Mouse (Mus musculus) limb, embryonic 13.5 days (tissue): ENCODE data around the gene Rln3. TPM values are rescaled to one million over a fixed set of nuclear protein-coding genes. Genes with fewer than 3 reads are reported as not detected.
A peak's percentile ranks its signal among the peaks of the same experiment; 100 is the strongest.

ENCODE experiments used
- ATAC-seq: fragments of 200-750 bp; cut with Nextera tagmentation; 2 replicates; pipeline ENCODE4 v1.8.0; 2017; ENCODE audit warnings: low read depth, moderate number of reproducible peaks, moderate TSS enrichment; ENCODE audit not compliant: low FRiP score
- H3K27ac ChIP-seq: fragments of 300-500 bp; sonication (generic); 2 replicates; pipeline ENCODE4 v1.5.1; 2015; ENCODE audit warnings: inconsistent platforms, mild to moderate bottlenecking, moderate library complexity
- H3K27me3 ChIP-seq: fragments of 300-500 bp; sonication (generic); 2 replicates; pipeline ENCODE4 v1.6.1; 2015; ENCODE audit warnings: mild to moderate bottlenecking, inconsistent platforms
- H3K36me3 ChIP-seq: fragments of 300-500 bp; sonication (generic); 2 replicates; pipeline ENCODE4 v1.6.1; 2015; ENCODE audit warnings: inconsistent platforms, mild to moderate bottlenecking, moderate library complexity
- H3K4me1 ChIP-seq: fragments of 300-500 bp; sonication (generic); 2 replicates; pipeline ENCODE4 v1.6.1; 2015; ENCODE audit warnings: inconsistent platforms
- H3K4me2 ChIP-seq: fragments of 300-500 bp; sonication (generic); replicated peaks from 2 replicates; pipeline ENCODE4 v1.6.1; 2015; ENCODE audit warnings: inconsistent platforms, mild to moderate bottlenecking, moderate library complexity
- H3K4me3 ChIP-seq: fragments of 300-500 bp; sonication (generic); 2 replicates; pipeline ENCODE4 v1.5.1; 2015; ENCODE audit warnings: moderate library complexity, mild to moderate bottlenecking, inconsistent platforms
- H3K9ac ChIP-seq: fragments of 300-500 bp; sonication (generic); 2 replicates; pipeline ENCODE4 v1.6.1; 2015; ENCODE audit warnings: mild to moderate bottlenecking, inconsistent platforms
- H3K9me3 ChIP-seq: fragments of 300-500 bp; sonication (generic); 2 replicates; pipeline ENCODE4 v1.6.1; 2016; ENCODE audit warnings: inconsistent platforms
- WGBS: fragments of 180-500 bp; shearing (Covaris S2); methylation state at CpG from one replicate; pipeline ENCODE4 v1.1.7; 2015; 5-methylcytosine and 5-hydroxymethylcytosine counted together
- polyA plus RNA-seq: library from polyadenylated mRNA; unstranded; fragments of >200 nt; fragmentation: Nextera tagmentation; extraction: Ambion mirVana; gene quantifications from 2 replicates; pipeline ENCODE4 v1.2.1, GENCODE M21; 2015

Gene Rln3
- polyA plus RNA-seq, 1 experiment from 2014 or later: not detected

DNA sequence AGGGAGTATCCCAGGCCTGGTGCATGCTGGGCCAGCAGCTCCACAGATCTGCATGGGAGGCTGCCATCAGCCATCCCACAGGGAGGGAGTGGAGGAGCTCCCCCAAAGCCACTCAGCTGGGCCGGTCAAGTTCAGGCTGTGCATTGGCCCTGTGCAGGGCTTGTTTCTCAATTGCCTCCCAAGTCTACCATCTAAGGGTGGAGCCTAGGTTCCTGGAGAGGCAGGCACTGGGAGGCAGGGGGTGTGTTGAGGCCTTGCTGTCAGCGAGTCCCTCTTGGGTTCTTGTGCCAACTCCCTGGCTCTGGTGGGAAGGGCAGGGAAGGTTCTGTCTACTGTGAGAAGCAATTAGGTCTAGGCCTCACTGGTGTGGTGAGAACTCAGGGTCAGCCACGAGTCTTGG lies 27.1 kb upstream of the Rln3 start:
- Histone ChIP-seq H3K27me3 (no peaks in the 10 kb centered on the region), H3K36me3 (peaks cover 29% of the 10 kb centered on the region), H3K27ac (no peak overlapping the region), H3K4me2 (no peak overlapping the region), H3K4me3 (no peak overlapping the region), H3K4me1 (peaks cover 43% of the 10 kb centered on the region), H3K9ac (0 out of 2 replicates have a peak overlapping the region, but pooled peaks have one; percentile 8), H3K9me3 (no peaks in the 10 kb centered on the region)
- 78% methylated on average over 3 of the region's 3 CpGs for WGBS
- no peak for ATAC-seq

DNA sequence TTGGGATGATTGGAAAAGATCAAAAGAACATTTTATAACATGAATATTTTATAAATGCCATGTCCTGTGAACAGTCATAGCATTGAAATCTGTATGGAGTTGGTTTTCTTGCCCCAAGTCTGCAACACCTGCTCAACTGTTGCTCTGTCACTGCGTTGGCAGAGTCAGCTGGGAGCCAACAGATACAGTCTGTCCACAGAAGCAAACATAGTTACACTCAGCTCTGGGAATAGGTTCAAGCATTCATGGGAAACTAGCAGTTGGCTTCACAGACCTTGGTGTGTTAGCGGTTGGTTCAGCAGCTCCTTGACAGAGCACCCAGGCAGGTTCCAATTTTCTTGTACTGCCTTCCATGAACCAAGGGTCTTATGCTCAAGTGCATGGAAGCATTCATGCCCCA lies 25.9 kb upstream of the Rln3 start:
- no peaks in the 10 kb centered on the region for H3K27me3 ChIP-seq
- no peak overlapping the region for H3K4me2 ChIP-seq
- no peak for ATAC-seq
- H3K36me3 ChIP-seq: peaks cover 19% of the 10 kb centered on the region
- no peaks in the 10 kb centered on the region for H3K9me3 ChIP-seq
- H3K4me3 ChIP-seq: no peak overlapping the region
- no peak overlapping the region for H3K27ac ChIP-seq
- peaks cover 42% of the 10 kb centered on the region for H3K4me1 ChIP-seq
- no peak overlapping the region for H3K9ac ChIP-seq
- 89% methylated on average over 2 of the region's 2 CpGs for WGBS

DNA sequence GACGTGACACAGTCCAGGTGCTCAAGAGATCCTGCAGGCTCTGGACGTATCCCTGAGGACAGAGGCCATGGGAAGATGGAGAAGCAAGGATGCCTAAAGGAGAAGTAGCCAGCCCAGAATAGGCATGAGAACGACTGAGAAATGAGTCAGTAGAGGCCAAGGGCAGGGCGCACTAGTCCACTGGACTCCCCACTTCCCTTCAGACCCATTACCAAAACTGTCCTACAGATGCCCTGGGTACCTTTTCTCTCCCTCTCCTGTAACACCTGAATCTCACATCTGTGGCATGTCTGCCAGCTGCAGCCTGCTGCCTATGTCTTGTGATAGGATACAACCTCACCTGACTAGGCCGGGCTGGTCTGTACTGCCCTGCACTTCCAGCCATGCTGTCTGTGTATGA lies 25.4 kb upstream of the Rln3 start:
- Histone ChIP-seq H3K4me1 (peaks cover 41% of the 10 kb centered on the region), H3K36me3 (peaks cover 14% of the 10 kb centered on the region), H3K9me3 (no peaks in the 10 kb centered on the region), H3K27me3 (no peaks in the 10 kb centered on the region), H3K4me3 (no peak overlapping the region), H3K27ac (no peak overlapping the region), H3K4me2 (no peak overlapping the region), H3K9ac (no peak overlapping the region)
- no peak for ATAC-seq
- WGBS: 80% methylated on average over 5 of the region's 5 CpGs

- no peak overlapping the region for H3K27ac ChIP-seq
- peaks cover 41% of the 10 kb centered on the region for H3K4me1 ChIP-seq
- WGBS: 75% methylated on average over 2 of the region's 2 CpGs
- H3K4me3 ChIP-seq: no peak overlapping the region
- no peak overlapping the region for H3K4me2 ChIP-seq
- peaks cover 10% of the 10 kb centered on the region for H3K36me3 ChIP-seq
- no peaks in the 10 kb centered on the region for H3K9me3 ChIP-seq
- peak overlapping the region; percentile 27; the same call in 1 of the 2 replicates for H3K9ac ChIP-seq
- no peaks in the 10 kb centered on the region for H3K27me3 ChIP-seq
- ATAC-seq: no peak
Measured at GRCm38 (mm10) chr8:84069750-84070149, 24.9 kb upstream of the Rln3 start.

- H3K27ac ChIP-seq: no peak overlapping the region
- 46% methylated on average over 1 of the region's 1 CpGs for WGBS
- no peaks in the 10 kb centered on the region for H3K9me3 ChIP-seq
- H3K4me1 ChIP-seq: peaks cover 41% of the 10 kb centered on the region
- 0 out of 2 replicates have a peak overlapping the region, but pooled peaks have one; percentile 27 for H3K9ac ChIP-seq
- no peak overlapping the region for H3K4me3 ChIP-seq
- H3K27me3 ChIP-seq: no peaks in the 10 kb centered on the region
- H3K4me2 ChIP-seq: no peak overlapping the region
- no peak for ATAC-seq
- peaks cover 4% of the 10 kb centered on the region; the same call in 1 of the 2 replicates for H3K36me3 ChIP-seq
Measured at GRCm38 (mm10) chr8:84069169-84069568, 24.4 kb upstream of the Rln3 start.

- Histone ChIP-seq H3K36me3 (no peaks in the 10 kb centered on the region), H3K4me2 (peak overlapping the region; percentile 61; the same call in 1 of the 2 replicates), H3K27ac (no peak overlapping the region), H3K4me1 (peaks cover 41% of the 10 kb centered on the region), H3K4me3 (no peak overlapping the region), H3K27me3 (no peaks in the 10 kb centered on the region), H3K9me3 (no peaks in the 10 kb centered on the region), H3K9ac (no peak overlapping the region; the same call in 1 of the 2 replicates)
- WGBS: 51% methylated on average over 12 of the region's 12 CpGs
- no peak for ATAC-seq
Measured at GRCm38 (mm10) chr8:84068316-84069035, 23.7 kb upstream of the Rln3 start.

DNA sequence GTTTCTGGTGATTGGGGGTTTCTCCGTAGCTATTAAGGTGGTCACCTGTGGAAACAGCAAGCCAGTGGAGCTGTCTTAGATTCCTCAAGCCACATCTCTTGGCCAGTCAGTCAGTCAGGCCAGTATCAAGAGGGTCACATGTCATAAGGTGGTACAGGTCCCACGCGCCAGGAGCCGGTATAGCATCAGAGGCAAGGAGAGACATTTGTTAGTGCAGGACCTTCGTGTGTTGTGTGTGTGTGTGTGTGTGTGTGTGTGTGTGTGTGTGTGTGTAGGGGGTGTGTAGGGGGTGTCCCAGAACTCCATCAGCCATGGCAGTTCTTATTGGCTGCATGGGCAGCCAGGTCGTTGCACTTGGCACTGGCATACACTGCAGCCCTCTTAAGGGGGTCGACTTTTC lies 23.1 kb upstream of the Rln3 start:
- H3K9me3 ChIP-seq: no peaks in the 10 kb centered on the region
- H3K4me1 ChIP-seq: peaks cover 38% of the 10 kb centered on the region
- H3K4me3 ChIP-seq: peak overlapping the region; percentile 86
- H3K36me3 ChIP-seq: no peaks in the 10 kb centered on the region
- H3K9ac ChIP-seq: peak overlapping the region; percentile 43; the same call in 1 of the 2 replicates
- no peak overlapping the region for H3K27ac ChIP-seq
- WGBS: 80% methylated on average over 7 of the region's 7 CpGs
- no peaks in the 10 kb centered on the region for H3K27me3 ChIP-seq
- H3K4me2 ChIP-seq: peak overlapping the region; percentile 61
- no peak for ATAC-seq

- peaks cover 38% of the 10 kb centered on the region for H3K4me1 ChIP-seq
- H3K36me3 ChIP-seq: no peaks in the 10 kb centered on the region
- H3K27ac ChIP-seq: peak overlapping the region; percentile 94
- H3K9me3 ChIP-seq: no peaks in the 10 kb centered on the region
- peak overlapping the region; percentile 82 for H3K9ac ChIP-seq
- peak; percentile 62 for ATAC-seq
- peak overlapping the region; percentile 61 for H3K4me2 ChIP-seq
- peak overlapping the region; percentile 86 for H3K4me3 ChIP-seq
- WGBS: under 1% methylated on average over 55 of the region's 58 CpGs
- no peaks in the 10 kb centered on the region for H3K27me3 ChIP-seq
Measured at GRCm38 (mm10) chr8:84067047-84067573, 22.3 kb upstream of the Rln3 start.

- Histone ChIP-seq H3K9me3 (no peaks in the 10 kb centered on the region), H3K36me3 (no peaks in the 10 kb centered on the region), H3K4me2 (peak within 1 kb of the TSS; percentile 82), H3K27me3 (no peaks in the 10 kb centered on the region), H3K4me3 (peak within 1 kb of the TSS; percentile 86), H3K9ac (peak within 1 kb of the TSS; percentile 82), H3K4me1 (peaks cover 32% of the 10 kb centered on the region), H3K27ac (peak within 1 kb of the TSS; percentile 94)
- under 1% methylated on average over 50 of the region's 51 CpGs for WGBS
- ATAC-seq: peak; percentile 98
Measured at GRCm38 (mm10) chr8:84066291-84066930, 21.6 kb upstream of the Rln3 start, which contains the start of gene Rfx1. Gene Rfx1 (plus strand): TSS chr8:84066834.

- Histone ChIP-seq H3K27ac (no peak overlapping the region), H3K4me3 (peak overlapping the region; percentile 86), H3K36me3 (no peaks in the 10 kb centered on the region), H3K9me3 (no peaks in the 10 kb centered on the region), H3K27me3 (no peaks in the 10 kb centered on the region), H3K9ac (peak overlapping the region; percentile 82), H3K4me1 (peaks cover 32% of the 10 kb centered on the region), H3K4me2 (peak overlapping the region; percentile 82)
- WGBS: 31% methylated on average over 5 of the region's 5 CpGs
- no peak for ATAC-seq
Measured at GRCm38 (mm10) chr8:84065457-84066072, 20.8 kb upstream of the Rln3 start.

DNA sequence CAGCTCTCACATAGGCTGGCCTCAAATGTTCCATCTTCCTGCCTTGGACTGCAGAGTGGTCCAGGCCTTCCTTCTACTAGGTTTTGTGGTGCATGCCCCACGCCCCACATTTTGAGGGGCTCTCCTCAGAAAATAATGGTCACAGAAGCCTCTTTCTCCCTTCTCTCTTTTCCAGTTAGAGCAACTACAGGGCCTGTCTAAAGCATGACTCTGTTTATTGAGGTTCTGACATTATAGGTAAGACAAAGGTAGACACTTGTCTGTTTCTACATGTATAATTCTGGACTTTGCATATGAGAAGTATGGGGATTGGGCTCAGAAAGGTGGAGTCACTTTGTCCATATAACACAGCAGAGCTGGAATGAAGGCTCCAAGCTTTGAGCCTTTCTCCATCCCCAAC lies 20.2 kb upstream of the Rln3 start, which contains the start of gene Gm10643:
Gene Gm10643 (minus strand): TSS at position 101 of the 400 bp plus-strand sequence.
- Histone ChIP-seq H3K4me1 (peaks cover 31% of the 10 kb centered on the region), H3K27me3 (no peaks in the 10 kb centered on the region), H3K27ac (peak within 1 kb of the TSS; percentile 75; the same call in 1 of the 2 replicates), H3K36me3 (no peaks in the 10 kb centered on the region), H3K9me3 (no peaks in the 10 kb centered on the region), H3K4me3 (peak within 1 kb of the TSS; percentile 86), H3K9ac (peak within 1 kb of the TSS; percentile 82), H3K4me2 (peak within 1 kb of the TSS; percentile 82)
- ATAC-seq: no peak
- 96% methylated on average over 1 of the region's 1 CpGs for WGBS
